Mouse (Mus musculus): Measurements from ENCODE around the gene Frem1. TPM values are rescaled to one million over a fixed set of nuclear protein-coding genes. Genes with fewer than 3 reads are reported as not detected.

The Frem1 gene
- total and polyA plus RNA-seq, 3 experiments, result 0.01 to 0.27 TPM; not detected in 1

- DNase-seq (ENCODE audit: low spot score), result no peak
- Histone ChIP-seq H3K9me3 (replicated peaks) (no peaks in the 10 kb centered on the region), H3K4me3 (ENCODE audit: low read depth, low read length) (no peak overlapping the region), H3K27me3 (ENCODE audit: insufficient read depth, low read length) (peaks cover 2% of the 10 kb centered on the region; the same call in 1 of the 2 replicates), H3K4me1 (ENCODE audit: insufficient read depth, low read depth, low read length) (no peaks in the 10 kb centered on the region), H3K36me3 (replicated peaks) (no peaks in the 10 kb centered on the region)
- no peak for TF ChIP-seq POLR2AphosphoS5 (IDR thresholded peaks at IDR 0.05; ENCODE audit: insufficient replicate concordance, low read depth, low read length)
- TF ChIP-seq TAL1 (conservative IDR thresholded peaks at IDR 0.05; ENCODE audit: low read depth, low read length), result no peak
- no peak for TF ChIP-seq GATA2 (IDR thresholded peaks at IDR 0.05; ENCODE audit: borderline replicate concordance, low read depth, low read length)
- no peak for TF ChIP-seq GATA1 (IDR thresholded peaks at IDR 0.05; ENCODE audit: borderline replicate concordance, low read length)
- TF ChIP-seq CTCF (IDR thresholded peaks at IDR 0.05; ENCODE audit: low read depth, low read length), result no peak
- no peak for ATAC-seq (ENCODE audit: extremely low read depth, insufficient number of reproducible peaks, low FRiP score, poor library complexity, severe bottlenecking)
Observed at GRCm38 (mm10) chr4:82891566-82891965, 160.6 kb downstream of the Frem1 start.

- no peak overlapping the region for H3K4me3 ChIP-seq (ENCODE audit: low read depth, low read length)
- H3K36me3 ChIP-seq (replicated peaks), result no peaks in the 10 kb centered on the region
- H3K9me3 ChIP-seq (replicated peaks), result no peaks in the 10 kb centered on the region
- DNase-seq (ENCODE audit: low spot score) (no peak), ATAC-seq (ENCODE audit: extremely low read depth, insufficient number of reproducible peaks, low FRiP score, poor library complexity, severe bottlenecking) (no peak)
- TF ChIP-seq TAL1 (conservative IDR thresholded peaks at IDR 0.05; ENCODE audit: low read depth, low read length) (no peak), CTCF (IDR thresholded peaks at IDR 0.05; ENCODE audit: low read depth, low read length) (no peak)
- H3K27me3 ChIP-seq (ENCODE audit: insufficient read depth, low read length), result peaks cover 2% of the 10 kb centered on the region; the same call in 1 of the 2 replicates
- H3K4me1 ChIP-seq (ENCODE audit: insufficient read depth, low read depth, low read length), result no peaks in the 10 kb centered on the region
Observed at GRCm38 (mm10) chr4:82891049-82891448, 161.1 kb downstream of the Frem1 start.

GRCm38 (mm10) chr4:82890585-82890984, 161.6 kb downstream of the Frem1 start:
- ATAC-seq (ENCODE audit: extremely low read depth, insufficient number of reproducible peaks, low FRiP score, poor library complexity, severe bottlenecking), result no peak
- Histone ChIP-seq H3K4me1 (ENCODE audit: insufficient read depth, low read depth, low read length) (no peaks in the 10 kb centered on the region), H3K9me3 (replicated peaks) (no peaks in the 10 kb centered on the region), H3K27me3 (ENCODE audit: insufficient read depth, low read length) (peaks cover 2% of the 10 kb centered on the region; the same call in 1 of the 2 replicates), H3K4me3 (ENCODE audit: low read depth, low read length) (no peak overlapping the region), H3K36me3 (replicated peaks) (no peaks in the 10 kb centered on the region)
- TF ChIP-seq CTCF (IDR thresholded peaks at IDR 0.05; ENCODE audit: low read depth, low read length), result no peak
- no peak for TF ChIP-seq POLR2AphosphoS5 (IDR thresholded peaks at IDR 0.05; ENCODE audit: insufficient replicate concordance, low read depth, low read length)
- TF ChIP-seq GATA2 (IDR thresholded peaks at IDR 0.05; ENCODE audit: borderline replicate concordance, low read depth, low read length), result no peak
- no peak for TF ChIP-seq GATA1 (IDR thresholded peaks at IDR 0.05; ENCODE audit: borderline replicate concordance, low read length)
- TF ChIP-seq TAL1 (conservative IDR thresholded peaks at IDR 0.05; ENCODE audit: low read depth, low read length), result no peak
- DNase-seq (ENCODE audit: low spot score), result no peak

- Histone ChIP-seq H3K4me1 (ENCODE audit: insufficient read depth, low read depth, low read length) (no peaks in the 10 kb centered on the region), H3K27me3 (ENCODE audit: insufficient read depth, low read length) (peaks cover 2% of the 10 kb centered on the region; the same call in 1 of the 2 replicates)
- DNase-seq (ENCODE audit: low spot score), result no peak
Observed at GRCm38 (mm10) chr4:82886148-82886547, 166.0 kb downstream of the Frem1 start.

GRCm38 (mm10) chr4:82885535-82885913, 166.6 kb downstream of the Frem1 start:
- Histone ChIP-seq H3K9me3 (replicated peaks) (no peaks in the 10 kb centered on the region; the same call in 1 of the 2 replicates), H3K4me3 (ENCODE audit: low read depth, low read length) (no peak overlapping the region), H3K4me1 (ENCODE audit: insufficient read depth, low read depth, low read length) (no peaks in the 10 kb centered on the region), H3K27me3 (ENCODE audit: insufficient read depth, low read length) (peaks cover 2% of the 10 kb centered on the region; the same call in 1 of the 2 replicates), H3K36me3 (replicated peaks) (no peaks in the 10 kb centered on the region)
- DNase-seq (ENCODE audit: low spot score) (no peak), ATAC-seq (ENCODE audit: extremely low read depth, insufficient number of reproducible peaks, low FRiP score, poor library complexity, severe bottlenecking) (no peak)
- TF ChIP-seq POLR2AphosphoS5 (IDR thresholded peaks at IDR 0.05; ENCODE audit: insufficient replicate concordance, low read depth, low read length) (no peak), GATA2 (IDR thresholded peaks at IDR 0.05; ENCODE audit: borderline replicate concordance, low read depth, low read length) (no peak), GATA1 (IDR thresholded peaks at IDR 0.05; ENCODE audit: borderline replicate concordance, low read length) (no peak), TAL1 (conservative IDR thresholded peaks at IDR 0.05; ENCODE audit: low read depth, low read length) (no peak), CTCF (IDR thresholded peaks at IDR 0.05; ENCODE audit: low read depth, low read length) (no peak)

More at GRCm38 (mm10) chr4:82886148-82886547, 166.0 kb downstream of the Frem1 start:
- Histone ChIP-seq H3K9me3 (replicated peaks) (no peaks in the 10 kb centered on the region; the same call in 1 of the 2 replicates), H3K4me3 (ENCODE audit: low read depth, low read length) (no peak overlapping the region), H3K36me3 (replicated peaks) (no peaks in the 10 kb centered on the region)
- ATAC-seq (ENCODE audit: extremely low read depth, insufficient number of reproducible peaks, low FRiP score, poor library complexity, severe bottlenecking), result no peak
- TF ChIP-seq GATA1 (IDR thresholded peaks at IDR 0.05; ENCODE audit: borderline replicate concordance, low read length) (no peak), POLR2AphosphoS5 (IDR thresholded peaks at IDR 0.05; ENCODE audit: insufficient replicate concordance, low read depth, low read length) (no peak), CTCF (IDR thresholded peaks at IDR 0.05; ENCODE audit: low read depth, low read length) (no peak), TAL1 (conservative IDR thresholded peaks at IDR 0.05; ENCODE audit: low read depth, low read length) (no peak), GATA2 (IDR thresholded peaks at IDR 0.05; ENCODE audit: borderline replicate concordance, low read depth, low read length) (no peak)

- Histone ChIP-seq H3K4me3 (ENCODE audit: low read depth, low read length) (no peak within 1 kb of the TSS), H3K9me3 (replicated peaks) (no peaks in the 10 kb centered on the region; the same call in 1 of the 2 replicates), H3K36me3 (replicated peaks) (no peaks in the 10 kb centered on the region), H3K4me1 (ENCODE audit: insufficient read depth, low read depth, low read length) (no peaks in the 10 kb centered on the region), H3K27me3 (ENCODE audit: insufficient read depth, low read length) (peaks cover 2% of the 10 kb centered on the region; the same call in 1 of the 2 replicates)
- ATAC-seq (ENCODE audit: extremely low read depth, insufficient number of reproducible peaks, low FRiP score, poor library complexity, severe bottlenecking), result no peak
- no peak for DNase-seq (ENCODE audit: low spot score)
- TF ChIP-seq CTCF (IDR thresholded peaks at IDR 0.05; ENCODE audit: low read depth, low read length) (no peak), TAL1 (conservative IDR thresholded peaks at IDR 0.05; ENCODE audit: low read depth, low read length) (no peak), GATA1 (IDR thresholded peaks at IDR 0.05; ENCODE audit: borderline replicate concordance, low read length) (no peak), POLR2AphosphoS5 (IDR thresholded peaks at IDR 0.05; ENCODE audit: insufficient replicate concordance, low read depth, low read length) (no peak), GATA2 (IDR thresholded peaks at IDR 0.05; ENCODE audit: borderline replicate concordance, low read depth, low read length) (no peak)
Observed at GRCm38 (mm10) chr4:82884636-82885534, 167.3 kb downstream of the Frem1 start, which contains the start of gene Cer1. TSS of gene Cer1 (minus strand) at chr4:82885148.
